Mouse (Mus musculus): Measurements from ENCODE around the gene Bok. TPM values are rescaled to one million over a fixed set of nuclear protein-coding genes. Genes with fewer than 3 reads are reported as not detected.

Gene Bok
- polyA plus RNA-seq (2017; shearing (Covaris generic)) = 0.23 TPM

DNA sequence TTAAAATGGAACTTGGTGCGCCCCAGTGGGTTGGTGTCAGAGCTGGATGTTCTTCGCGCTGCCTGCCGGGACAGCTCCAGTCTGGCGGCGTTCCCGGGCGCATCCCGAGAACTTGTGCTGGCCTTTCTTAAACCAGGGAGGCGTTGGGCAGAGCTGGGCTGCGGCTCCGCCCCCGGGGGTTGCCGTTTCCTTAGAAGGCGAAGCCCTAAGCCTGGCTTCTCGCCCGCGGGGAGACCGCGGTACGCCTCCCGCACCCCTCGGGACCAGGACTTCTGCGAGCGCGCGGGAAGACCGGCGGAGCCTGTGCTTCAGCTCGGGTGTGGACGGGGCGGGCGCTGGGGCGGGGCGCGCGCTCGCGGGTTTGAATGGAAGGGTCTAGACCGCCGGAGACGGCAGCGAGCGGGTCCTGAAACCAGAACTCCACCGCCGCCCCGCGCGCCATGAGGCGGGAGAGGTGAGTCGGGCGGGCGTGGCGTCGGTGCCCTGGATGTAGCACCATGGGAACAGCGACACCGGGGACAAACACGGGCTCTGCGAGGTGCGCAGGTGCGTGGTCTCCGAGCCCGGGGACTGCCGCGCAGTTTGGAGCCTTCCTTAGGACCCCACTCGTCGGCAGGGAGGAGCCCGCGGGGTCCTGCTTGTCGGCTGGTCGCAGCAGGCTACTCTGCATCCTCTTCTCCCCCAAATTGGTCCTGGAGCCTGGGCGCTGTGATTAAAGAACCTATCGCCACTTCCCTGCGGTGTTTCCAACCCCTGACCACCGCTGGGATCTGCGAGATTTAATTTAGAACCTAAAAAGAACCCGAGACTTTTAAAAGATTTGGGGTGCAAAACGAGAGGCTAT lies at the start of gene Bok:
Bok (plus strand) TSS at position 260 of the 844 bp plus-strand sequence.

DNA sequence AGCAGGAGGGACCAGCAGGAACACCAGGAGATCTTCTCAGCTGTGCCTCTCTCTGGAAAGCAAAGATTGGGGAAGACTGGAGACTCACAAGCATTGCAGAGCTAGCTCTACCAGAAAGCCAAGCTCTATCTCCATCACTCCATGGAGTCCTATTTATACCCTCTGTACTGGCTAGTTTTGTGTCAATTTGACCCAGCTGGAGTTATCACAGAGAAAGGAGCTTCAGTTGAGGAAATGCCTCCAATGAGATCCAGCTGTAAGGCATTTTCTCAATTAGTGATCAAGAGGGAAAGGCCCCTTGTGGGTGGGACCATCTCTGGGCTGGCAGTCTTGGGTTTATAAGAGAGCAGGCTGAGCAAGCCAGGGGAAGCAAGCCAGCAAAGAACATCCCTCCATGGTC lies 26.9 kb upstream of the Bok start, which contains the start of gene Stk25:
Stk25 (minus strand) TSS at position 101 of the 400 bp plus-strand sequence.

Other genes starting within 250 kb of the Bok start
- 56.8 TPM for gene Hdlbp, start 206.8 kb upstream of the Bok start, polyA plus RNA-seq (2017; shearing (Covaris generic))
- 1.1 TPM for gene Farp2, start 173.6 kb upstream of the Bok start, polyA plus RNA-seq (2017; shearing (Covaris generic))
- 142 TPM for gene Stk25, start 27.0 kb upstream of the Bok start, polyA plus RNA-seq (2017; shearing (Covaris generic))
- gene Atg4b, start 65.8 kb downstream of the Bok start, polyA plus RNA-seq (2017; shearing (Covaris generic)) = 108 TPM
- gene Thap4, start 69.2 kb downstream of the Bok start, polyA plus RNA-seq (2017; shearing (Covaris generic)) = 32.3 TPM
- 144 TPM for gene Dtymk, start 116.3 kb downstream of the Bok start, polyA plus RNA-seq (2017; shearing (Covaris generic))
- gene Ing5, start 118.3 kb downstream of the Bok start, polyA plus RNA-seq (2017; shearing (Covaris generic)) = 27.8 TPM
- 35.1 TPM for gene D2hgdh, start 139.2 kb downstream of the Bok start, polyA plus RNA-seq (2017; shearing (Covaris generic))
- not detected for gene Gal3st2, start 175.6 kb downstream of the Bok start, polyA plus RNA-seq (2017; shearing (Covaris generic))
- gene Gal3st2b, start 232.7 kb downstream of the Bok start, polyA plus RNA-seq (2017; shearing (Covaris generic)) = not detected